Mouse (Mus musculus) lung, postnatal 0 days (tissue): ENCODE measurements around the gene Il18rap. TPM values are rescaled to one million over a fixed set of nuclear protein-coding genes. Genes with fewer than 3 reads are reported as not detected.
A peak's percentile ranks its signal among the peaks of the same experiment; 100 is the strongest.

Source experiments
- ATAC-seq: fragments of 200-750 bp; cut with Nextera tagmentation; 2 replicates; pipeline ENCODE4 v1.8.0; 2017; ENCODE audit warnings: moderate library complexity
- DNase-seq: peaks from one replicate; pipeline ENCODE4 v3.0.0-alpha.2; 2016; ENCODE audit warnings: low spot score
- H3K27ac ChIP-seq: fragments of 300-500 bp; sonication (generic); 2 replicates; pipeline ENCODE4 v1.5.1; 2014; ENCODE audit warnings: antibody characterized with exemption, mild to moderate bottlenecking, low read length, mixed read lengths
- H3K27me3 ChIP-seq: fragments of 300-500 bp; sonication (generic); replicated peaks from 2 replicates; pipeline ENCODE4 v1.6.1; 2014; ENCODE audit warnings: low read length, mixed read lengths; ENCODE audit not compliant: insufficient read depth
- H3K36me3 ChIP-seq: fragments of 300-500 bp; sonication (generic); 2 replicates; pipeline ENCODE4 v1.6.1; 2014; ENCODE audit warnings: low read length, mixed read lengths; ENCODE audit not compliant: insufficient read depth
- H3K4me1 ChIP-seq: fragments of 300-500 bp; sonication (generic); 2 replicates; pipeline ENCODE4 v1.6.1; 2014; ENCODE audit warnings: antibody characterized with exemption, low read depth, low read length, mixed read lengths; ENCODE audit not compliant: insufficient read depth
- H3K4me2 ChIP-seq: fragments of 300-500 bp; sonication (generic); replicated peaks from 2 replicates; pipeline ENCODE4 v1.6.1; 2014; ENCODE audit warnings: low read depth, mild to moderate bottlenecking, low read length, moderate library complexity, mixed read lengths
- H3K4me3 ChIP-seq: fragments of 300-500 bp; sonication (generic); 2 replicates; pipeline ENCODE4 v1.5.1; 2014; ENCODE audit warnings: low read depth, low read length
- H3K9ac ChIP-seq: fragments of 300-500 bp; sonication (generic); replicated peaks from 2 replicates; pipeline ENCODE4 v1.6.1; 2014; ENCODE audit warnings: low read depth, mild to moderate bottlenecking
- H3K9me3 ChIP-seq: fragments of 300-500 bp; sonication (generic); 2 replicates; pipeline ENCODE4 v1.6.1; 2016; ENCODE audit warnings: low read length, mixed read lengths
- CTCF ChIP-seq: IDR thresholded peaks from 2 replicates; pipeline ENCODE4 v1.5.1; 2016; ENCODE audit warnings: antibody characterized with exemption, mild to moderate bottlenecking
- EP300 ChIP-seq: IDR thresholded peaks from 2 replicates; pipeline ENCODE4 v1.6.1; 2016; ENCODE audit warnings: antibody characterized with exemption, mild to moderate bottlenecking, control low read depth
- WGBS: fragments of 180-500 bp; shearing (Covaris S2); extraction: QIAGEN DNeasy Blood & Tissue Kit; methylation state at CpG from one replicate; pipeline ENCODE4 v1.1.7; 2014; 5-methylcytosine and 5-hydroxymethylcytosine counted together
- polyA plus RNA-seq: library from polyadenylated mRNA; unstranded; fragments of >200 nt; fragmentation: Nextera tagmentation; extraction: Ambion mirVana; gene quantifications from 2 replicates; pipeline ENCODE4 v1.2.1, GENCODE M21; 2015

Gene Il18rap
- polyA plus RNA-seq, 1 experiment from 2014 or later: 0.76 TPM

GRCm38 (mm10) chr1:40501126-40501525 is 14.0 kb upstream of the Il18rap start:
- H3K36me3 ChIP-seq: no peaks in the 10 kb centered on the region
- H3K4me3 ChIP-seq: no peak overlapping the region
- H3K27ac ChIP-seq: peak overlapping the region; percentile 43; the same call in 1 of the 2 replicates
- 79% methylated on average over 4 of the region's 4 CpGs for whole genome bisulfite sequencing
- H3K4me1 ChIP-seq: no peaks in the 10 kb centered on the region
- H3K4me2 ChIP-seq: no peak overlapping the region
- TF ChIP-seq EP300 (no peak), CTCF (no peak)
- ATAC-seq (0 out of 2 replicates have a peak, but pooled peaks have one; percentile 0), DNase-seq (no peak)
- no peaks in the 10 kb centered on the region for H3K27me3 ChIP-seq
- no peaks in the 10 kb centered on the region for H3K9me3 ChIP-seq
- no peak overlapping the region for H3K9ac ChIP-seq

GRCm38 (mm10) chr1:40501546-40502398 is 13.4 kb upstream of the Il18rap start:
- Histone ChIP-seq H3K4me3 (no peak overlapping the region), H3K9me3 (no peaks in the 10 kb centered on the region), H3K4me2 (peak overlapping the region; percentile 22; the same call in 1 of the 2 replicates), H3K4me1 (no peaks in the 10 kb centered on the region), H3K36me3 (no peaks in the 10 kb centered on the region), H3K27me3 (no peaks in the 10 kb centered on the region), H3K9ac (no peak overlapping the region), H3K27ac (peak overlapping the region; percentile 76)
- TF ChIP-seq EP300 (peak; percentile 74), CTCF (no peak)
- DNase-seq (peak; percentile 87), ATAC-seq (peak; percentile 92)
- 48% methylated on average over 11 of the region's 11 CpGs for WGBS

- no peak for DNase-seq
- TF ChIP-seq CTCF (no peak), EP300 (no peak)
- Histone ChIP-seq H3K9ac (no peak overlapping the region), H3K4me1 (no peaks in the 10 kb centered on the region), H3K27ac (no peak overlapping the region), H3K9me3 (no peaks in the 10 kb centered on the region), H3K27me3 (no peaks in the 10 kb centered on the region), H3K36me3 (no peaks in the 10 kb centered on the region), H3K4me3 (no peak overlapping the region), H3K4me2 (no peak overlapping the region)
- no peak for ATAC-seq
- 58% methylated on average over 5 of the region's 5 CpGs for WGBS
Observed at GRCm38 (mm10) chr1:40504548-40504947, 10.6 kb upstream of the Il18rap start.

- Histone ChIP-seq H3K4me2 (no peak overlapping the region), H3K36me3 (no peaks in the 10 kb centered on the region), H3K4me3 (no peak overlapping the region), H3K4me1 (no peaks in the 10 kb centered on the region), H3K9ac (no peak overlapping the region), H3K27ac (no peak overlapping the region), H3K27me3 (no peaks in the 10 kb centered on the region), H3K9me3 (no peaks in the 10 kb centered on the region)
- DNase-seq (no peak), ATAC-seq (no peak)
- 89% methylated on average over 6 of the region's 6 CpGs for WGBS
- no peak for TF ChIP-seq EP300
- no peak for TF ChIP-seq CTCF
Observed at GRCm38 (mm10) chr1:40516364-40516763, 1.2 kb downstream of the Il18rap start.

- no peak for ATAC-seq
- Histone ChIP-seq H3K9ac (no peak overlapping the region), H3K36me3 (no peaks in the 10 kb centered on the region), H3K4me2 (no peak overlapping the region), H3K27ac (no peak overlapping the region), H3K4me1 (no peaks in the 10 kb centered on the region), H3K9me3 (no peaks in the 10 kb centered on the region), H3K4me3 (no peak overlapping the region), H3K27me3 (no peaks in the 10 kb centered on the region)
- no peak for TF ChIP-seq EP300
- TF ChIP-seq CTCF: no peak
- 67% methylated on average over 7 of the region's 7 CpGs for WGBS
- no peak for DNase-seq
Observed at GRCm38 (mm10) chr1:40522918-40523317, 7.8 kb downstream of the Il18rap start.

- ATAC-seq: no peak
Observed at GRCm38 (mm10) chr1:40523971-40524722, 9.0 kb downstream of the Il18rap start.

More at GRCm38 (mm10) chr1:40523971-40524722, 9.0 kb downstream of the Il18rap start:
- Histone ChIP-seq H3K4me1 (no peaks in the 10 kb centered on the region), H3K9ac (no peak overlapping the region), H3K4me2 (no peak overlapping the region), H3K27me3 (no peaks in the 10 kb centered on the region), H3K36me3 (no peaks in the 10 kb centered on the region), H3K4me3 (no peak overlapping the region), H3K9me3 (no peaks in the 10 kb centered on the region), H3K27ac (no peak overlapping the region)
- no peak for DNase-seq
- TF ChIP-seq CTCF (no peak), EP300 (no peak)
- 86% methylated on average over 5 of the region's 5 CpGs for WGBS
